16 mouse cellular contexts compared by ENCODE assay signal in genomic region chr6:31097254-31097653, GRCm38 (mm10).
DNase-seq lines count a peak whose midpoint lies in the region; ATAC-seq and TF ChIP-seq lines count a peak whose summit lies in the region.
"Had no signal": no experiment of that assay in that cellular context is flagged by ENCODE, and none has a peak within 500 bp of the region (broad histone marks: within the 10 kb centered on the region; RNA-seq: fewer than 3 reads in every experiment).

No protein-coding gene starts in this region.

- H3K4me3 ChIP-seq in heart, embryonic 12.5 days, result no peak overlapping the region
- no peak overlapping the region for H3K4me3 ChIP-seq in layer of hippocampus, adult 2 months
- H3K4me3 ChIP-seq in forebrain, embryonic 10.5 days, result no peak overlapping the region
- H3K4me3 ChIP-seq in forebrain, embryonic 13.5 days, result no peak overlapping the region
- no peak overlapping the region for H3K4me3 ChIP-seq in intestine, embryonic 16.5 days (ENCODE audit: low read length)
- no peak overlapping the region for H3K4me3 ChIP-seq in liver, embryonic 11.5 days (ENCODE audit: low read depth, low read length)
- H3K4me3 ChIP-seq: limb, embryonic 13.5 days had no signal

- peaks cover 48% of the 10 kb centered on the region for H3K4me1 ChIP-seq in heart, embryonic 12.5 days (replicated peaks)
- peaks cover 51% of the 10 kb centered on the region for H3K4me1 ChIP-seq in forebrain, embryonic 10.5 days
- peaks cover 60% of the 10 kb centered on the region for H3K4me1 ChIP-seq in forebrain, embryonic 13.5 days
- 0 out of 2 replicates have a peak, but pooled peaks cover 4% of the 10 kb centered on the region for H3K4me1 ChIP-seq in intestine, embryonic 16.5 days (ENCODE audit: control insufficient read depth, insufficient read depth, low read length)
- H3K4me1 ChIP-seq in liver, embryonic 11.5 days (replicated peaks; ENCODE audit: control insufficient read depth, insufficient read depth, low read length), result 0 out of 2 replicates have a peak, but pooled peaks cover 3% of the 10 kb centered on the region

- ATAC-seq in heart, embryonic 12.5 days (ENCODE audit: insufficient number of reproducible peaks, low FRiP score), result no peak
- no peak for ATAC-seq in forebrain, embryonic 13.5 days
- no peak for ATAC-seq in intestine, embryonic 16.5 days
- ATAC-seq in liver, embryonic 11.5 days (replicated peaks; ENCODE audit: low FRiP score), result no peak
- ATAC-seq: activated CD4-positive, CD25-positive, alpha-beta regulatory T cell, adult 4 months; Patski had no signal

- no peaks in the 10 kb centered on the region for H3K27me3 ChIP-seq in heart, embryonic 12.5 days (replicated peaks)
- H3K27me3 ChIP-seq in forebrain, embryonic 10.5 days (ENCODE audit: poor library complexity, severe bottlenecking), result no peaks in the 10 kb centered on the region
- H3K27me3 ChIP-seq in forebrain, embryonic 13.5 days, result no peaks in the 10 kb centered on the region
- H3K27me3 ChIP-seq in intestine, embryonic 16.5 days (replicated peaks; ENCODE audit: control insufficient read depth, insufficient read depth, low read length), result no peaks in the 10 kb centered on the region
- no peaks in the 10 kb centered on the region for H3K27me3 ChIP-seq in liver, embryonic 11.5 days (replicated peaks; ENCODE audit: control insufficient read depth, insufficient read depth, low read length)
- H3K27me3 ChIP-seq: limb, embryonic 13.5 days; Patski had no signal

- no peak overlapping the region for H3K9ac ChIP-seq in heart, embryonic 12.5 days
- no peak overlapping the region for H3K9ac ChIP-seq in forebrain, embryonic 13.5 days
- H3K9ac ChIP-seq in intestine, embryonic 16.5 days (ENCODE audit: low read depth, low read length), result no peak overlapping the region
- H3K9ac ChIP-seq in liver, embryonic 11.5 days (ENCODE audit: low read depth, low read length), result no peak overlapping the region
- H3K9ac ChIP-seq: limb, embryonic 13.5 days had no signal

- no peak for DNase-seq in heart, adult 9 months (ENCODE audit: low spot score in 2 of 2)
- DNase-seq in layer of hippocampus, adult 2 months (ENCODE audit: low spot score in 2 of 2), result no peak
- no peak for DNase-seq in layer of hippocampus, postnatal 25 days (ENCODE audit: extremely low spot score in 1 of 2, low spot score in 1 of 2)
- DNase-seq in forebrain, embryonic 10.5 days (ENCODE audit: extremely low spot score, low spot score), result no peak
- no peak for DNase-seq in liver, embryonic 11.5 days (ENCODE audit: low spot score)
- DNase-seq: adrenal gland, postnatal 25 days; cerebellum, adult 18-20 months; kidney, adult 18-20 months; kidney, postnatal 10 days; lung, postnatal 14 days had no signal

- no peak overlapping the region for H3K4me2 ChIP-seq in heart, embryonic 12.5 days
- H3K4me2 ChIP-seq in forebrain, embryonic 13.5 days, result no peak overlapping the region
- no peak overlapping the region for H3K4me2 ChIP-seq in intestine, embryonic 16.5 days (ENCODE audit: low read depth, low read length)
- no peak overlapping the region for H3K4me2 ChIP-seq in liver, embryonic 11.5 days
- H3K4me2 ChIP-seq: limb, embryonic 13.5 days had no signal

- peak overlapping the region; percentile 88 for H3K27ac ChIP-seq in heart, embryonic 12.5 days (ENCODE audit: poor library complexity, severe bottlenecking)
- H3K27ac ChIP-seq in layer of hippocampus, adult 2 months, result peak overlapping the region; percentile 72
- peak overlapping the region; percentile 82; the same call in 1 of the 2 replicates for H3K27ac ChIP-seq in forebrain, embryonic 10.5 days
- peak overlapping the region; percentile 92 for H3K27ac ChIP-seq in forebrain, embryonic 13.5 days
- H3K27ac ChIP-seq in intestine, embryonic 16.5 days (ENCODE audit: low read length), result no peak overlapping the region
- no peak overlapping the region for H3K27ac ChIP-seq in liver, embryonic 11.5 days (ENCODE audit: low read depth, low read length)

- no peak for TF ChIP-seq CTCF in layer of hippocampus, adult 2 months (conservative IDR thresholded peaks at IDR 0.05)

- H3K9me3 ChIP-seq in heart, embryonic 12.5 days (replicated peaks), result no peaks in the 10 kb centered on the region
- H3K9me3 ChIP-seq in forebrain, embryonic 10.5 days, result no peaks in the 10 kb centered on the region
- no peaks in the 10 kb centered on the region for H3K9me3 ChIP-seq in forebrain, embryonic 13.5 days (replicated peaks)
- no peaks in the 10 kb centered on the region for H3K9me3 ChIP-seq in intestine, embryonic 16.5 days (ENCODE audit: control insufficient read depth, low read length)
- no peaks in the 10 kb centered on the region for H3K9me3 ChIP-seq in liver, embryonic 11.5 days (ENCODE audit: control insufficient read depth, low read length)
- H3K9me3 ChIP-seq: limb, embryonic 13.5 days had no signal

- 67% methylated on average over 9 of the region's 9 CpGs for WGBS in heart, embryonic 12.5 days
- 84% methylated on average over 9 of the region's 9 CpGs for WGBS in forebrain, embryonic 10.5 days
- 78% methylated on average over 9 of the region's 9 CpGs for WGBS in forebrain, embryonic 13.5 days
- WGBS in intestine, embryonic 16.5 days, result 72% methylated on average over 9 of the region's 9 CpGs
- 71% methylated on average over 9 of the region's 9 CpGs for WGBS in liver, embryonic 11.5 days

- no peaks in the 10 kb centered on the region for H3K36me3 ChIP-seq in heart, embryonic 12.5 days
- H3K36me3 ChIP-seq in forebrain, embryonic 10.5 days (replicated peaks), result no peaks in the 10 kb centered on the region
- H3K36me3 ChIP-seq in forebrain, embryonic 13.5 days (ENCODE audit: poor library complexity, severe bottlenecking), result no peaks in the 10 kb centered on the region
- H3K36me3 ChIP-seq in intestine, embryonic 16.5 days (ENCODE audit: control insufficient read depth, insufficient read depth, low read length), result no peaks in the 10 kb centered on the region
- no peaks in the 10 kb centered on the region for H3K36me3 ChIP-seq in liver, embryonic 11.5 days (ENCODE audit: control insufficient read depth, insufficient read depth, low read length)
- H3K36me3 ChIP-seq: limb, embryonic 13.5 days had no signal

Comparison
In these comparisons a context has a peak if more than half of its experiments do, and no peak if none do; other contexts are left out.
1. H3K27ac ChIP-seq: peak in heart, embryonic 12.5 days (single experiment), layer of hippocampus, adult 2 months (single experiment), forebrain, embryonic 10.5 days (single experiment) and forebrain, embryonic 13.5 days (single experiment); none in intestine, embryonic 16.5 days (single experiment) and liver, embryonic 11.5 days (single experiment).